Mouse (Mus musculus) myocyte (in vitro differentiated cells): ENCODE data around the gene Gas6.

ENCODE experiments used
- MAX ChIP-seq: IDR thresholded peaks from one replicate; pipeline ENCODE4 v1.6.1; 2011; ENCODE audit warnings: low read depth, mild to moderate bottlenecking, control low read depth
- POLR2AphosphoS2 ChIP-seq: IDR thresholded peaks from one replicate; pipeline ENCODE4 v1.6.1; 2011; ENCODE audit warnings: low read depth, control low read depth; ENCODE audit not compliant: insufficient read length
- TCF12 ChIP-seq: IDR thresholded peaks from one replicate; pipeline ENCODE4 v1.6.1; 2011; ENCODE audit warnings: mild to moderate bottlenecking, control low read depth; ENCODE audit not compliant: poor library complexity, insufficient read depth, severe bottlenecking
- USF1 ChIP-seq: IDR thresholded peaks from one replicate; pipeline ENCODE4 v1.6.1; 2011; ENCODE audit warnings: low read depth, mild to moderate bottlenecking, control low read depth, moderate library complexity

- TF ChIP-seq TCF12: no peak
- no peak for TF ChIP-seq USF1
- no peak for TF ChIP-seq MAX
- no peak for TF ChIP-seq POLR2AphosphoS2
These were observed 33.1 kb downstream of the Gas6 start for GRCm38 (mm10) chr8:13461085-13461765.
